Mouse (Mus musculus) heart, adult 11 months (tissue): ENCODE results near the gene Gsk3b.

ENCODE experiments used
- DNase-seq: peaks from one replicate; pipeline ENCODE4 v3.0.0; 2022

Gene Gsk3b

DNA sequence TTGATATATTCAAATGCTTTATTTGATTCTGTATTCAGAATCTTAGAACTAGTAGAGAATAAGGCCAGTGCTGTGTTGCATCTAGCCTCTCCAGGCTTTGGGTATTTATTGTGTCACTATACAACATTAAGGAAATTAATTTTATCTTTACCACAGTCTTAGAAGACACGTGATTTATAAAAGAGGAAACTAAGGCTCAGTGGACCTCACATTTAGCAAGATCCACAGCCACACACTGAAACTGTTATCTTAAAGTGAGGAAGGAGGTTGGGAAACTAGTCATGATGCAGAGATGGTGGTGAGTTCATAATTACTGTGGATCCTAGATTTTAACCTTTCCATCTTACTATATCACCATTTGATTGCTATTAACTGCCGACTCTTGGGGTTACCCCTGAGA lies 16.7 kb downstream of the Gsk3b start:
- no peak for DNase-seq

DNA sequence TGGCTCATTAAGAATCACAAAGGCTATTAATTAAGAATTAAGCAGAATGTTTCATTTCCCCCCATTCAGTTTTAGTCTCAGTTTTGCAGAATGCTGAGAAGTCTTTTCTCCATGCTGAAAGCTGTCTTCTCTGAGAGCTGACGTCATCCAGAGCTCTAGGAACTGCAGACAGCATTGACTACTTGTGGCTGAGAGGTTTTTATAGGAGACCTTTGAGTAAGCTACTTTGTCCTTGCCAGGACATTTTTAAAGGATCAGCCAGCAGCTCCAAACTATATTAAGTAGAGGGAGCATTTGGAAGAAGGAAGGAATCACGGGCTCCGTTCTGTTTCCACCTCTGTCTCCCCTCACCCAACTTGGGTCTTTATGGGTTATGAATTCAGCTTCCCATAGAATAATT lies 17.7 kb downstream of the Gsk3b start:
- DNase-seq: peak; percentile 59

DNA sequence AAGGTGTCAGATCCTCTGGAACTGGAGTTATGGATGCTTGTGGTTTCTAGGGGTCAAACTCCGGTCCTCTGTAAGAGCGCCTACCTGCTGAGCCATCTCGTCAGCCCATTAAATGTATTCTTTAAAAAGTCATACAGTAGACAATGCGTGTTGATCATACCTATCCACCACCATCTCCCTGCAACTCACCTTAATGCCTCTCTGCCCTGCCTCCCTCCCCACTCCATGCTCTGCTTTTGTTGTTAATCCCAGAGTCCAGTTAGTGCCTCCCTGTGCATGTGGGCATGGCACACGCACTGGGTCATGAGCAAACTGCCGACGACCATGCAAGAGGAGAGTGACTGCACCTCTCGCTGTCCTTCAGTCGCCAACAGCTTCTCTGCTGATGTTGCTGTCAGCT lies 21.2 kb downstream of the Gsk3b start:
- DNase-seq: peak; percentile 84

DNA sequence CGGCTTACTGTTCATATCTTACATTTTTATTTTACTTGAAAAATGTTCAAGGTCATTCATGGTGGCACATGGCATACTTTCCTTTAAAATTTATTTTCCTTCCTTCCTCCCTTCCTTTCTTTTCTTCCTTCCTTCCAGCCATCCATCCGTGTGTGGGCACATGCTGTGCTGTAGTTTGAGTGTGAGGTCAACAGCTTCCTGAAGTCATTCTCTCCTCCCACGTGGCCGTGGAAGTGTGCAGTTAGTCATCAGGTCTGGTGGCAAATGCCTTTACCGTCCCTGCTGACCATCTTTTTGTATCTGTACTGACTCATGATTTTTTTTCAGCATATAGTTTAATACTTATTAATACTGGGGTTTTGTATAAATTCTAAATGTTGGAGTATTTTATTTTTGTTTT lies 21.8 kb downstream of the Gsk3b start:
- DNase-seq: peak; percentile 68

DNA sequence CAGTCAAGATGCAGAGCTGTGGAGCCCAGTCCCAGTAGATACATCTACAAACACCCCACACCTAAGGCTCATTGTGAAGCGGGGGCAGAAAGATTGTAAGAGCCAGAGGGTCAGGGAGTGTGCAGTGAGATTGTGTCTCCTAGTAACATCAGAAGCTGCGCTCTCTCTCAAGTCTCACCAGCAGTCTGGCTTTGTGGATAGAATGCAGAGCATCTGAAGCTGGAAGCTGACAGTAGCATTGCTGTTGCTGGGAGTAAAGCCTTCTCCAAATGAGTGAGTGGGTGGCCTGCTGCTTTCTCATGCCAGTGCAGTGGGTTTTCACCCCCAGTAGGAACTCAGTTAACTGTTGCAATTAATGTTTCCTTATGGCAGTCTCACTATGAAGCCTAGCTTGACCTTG lies 25.3 kb downstream of the Gsk3b start:
- DNase-seq: peak; percentile 77

DNA sequence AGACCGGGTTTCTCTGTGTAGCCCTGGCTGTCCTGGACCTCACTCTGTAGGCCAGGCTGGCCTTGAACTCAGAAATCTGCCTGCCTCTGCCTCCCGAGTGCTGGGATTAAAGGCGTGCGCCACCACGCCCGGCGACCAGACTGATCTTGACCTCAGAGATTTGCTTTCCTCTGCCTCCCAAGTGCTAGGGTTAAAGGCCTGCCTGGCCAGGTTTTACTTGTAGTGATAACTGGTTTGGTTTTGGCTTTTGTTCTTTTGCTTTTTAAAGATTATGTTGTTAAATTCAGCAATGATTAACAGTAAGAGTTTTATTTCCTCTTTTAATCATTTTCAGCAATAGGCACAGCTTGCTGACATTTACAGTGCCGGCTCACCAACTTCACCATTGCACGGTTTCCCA lies 29.1 kb downstream of the Gsk3b start:
- peak; percentile 55 for DNase-seq

DNA sequence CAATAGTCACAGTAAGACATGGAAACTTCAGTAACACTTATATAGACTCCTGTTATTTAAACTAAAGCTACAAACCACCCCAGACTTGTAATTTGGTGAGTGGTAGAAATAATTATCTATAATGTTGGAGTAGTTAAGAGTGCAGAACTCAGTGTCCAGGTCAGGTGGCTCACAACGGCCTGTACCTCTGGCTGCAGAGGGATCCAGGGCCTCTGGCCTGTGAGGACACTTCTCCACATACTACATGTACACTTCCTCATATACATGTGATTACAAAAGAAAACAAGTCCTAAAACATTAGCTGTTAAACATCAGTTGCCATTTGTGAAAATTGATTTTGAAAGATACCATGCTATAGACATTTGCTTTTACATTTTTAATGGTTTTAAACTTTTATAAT lies 29.9 kb downstream of the Gsk3b start:
- peak; percentile 69 for DNase-seq

DNA sequence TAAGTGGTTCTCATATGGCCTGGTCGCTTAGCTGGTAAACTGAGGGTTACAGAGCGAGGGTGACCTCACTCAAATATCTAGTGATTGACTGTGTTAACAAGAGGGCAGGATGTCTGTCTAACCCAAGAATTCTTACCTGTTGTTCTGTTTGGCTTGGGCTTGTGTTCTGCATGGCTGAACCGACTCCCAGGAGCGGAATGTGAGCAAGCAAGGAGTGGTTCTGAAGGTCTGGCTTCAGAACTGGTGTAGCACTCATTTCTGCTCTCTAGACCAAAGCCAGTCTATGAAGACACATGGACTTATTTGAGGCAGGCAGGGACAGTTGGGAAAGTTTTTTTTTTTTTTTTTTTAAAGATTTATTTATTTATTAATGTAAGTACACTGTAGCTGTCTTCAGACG lies 30.5 kb downstream of the Gsk3b start:
- peak; percentile 64 for DNase-seq

DNA sequence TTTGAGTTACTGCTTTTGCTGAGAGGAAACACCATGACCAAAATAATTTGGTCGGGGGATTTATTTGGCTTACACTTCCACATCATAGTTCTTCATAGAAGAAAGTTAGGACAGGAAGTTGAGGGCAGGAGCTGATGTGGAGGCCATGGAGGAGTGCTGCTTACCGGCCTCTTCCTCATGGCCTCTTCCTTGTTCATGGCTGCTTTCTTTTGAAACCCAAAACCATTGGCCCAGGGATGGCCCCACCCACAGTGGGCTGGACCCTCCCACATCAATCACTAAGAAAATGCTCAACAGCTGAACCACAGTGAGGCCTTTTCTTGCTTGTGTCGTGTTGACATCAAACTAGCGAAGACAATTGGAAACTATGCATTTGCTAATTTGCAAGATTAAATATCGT lies 40.4 kb downstream of the Gsk3b start:
- no peak for DNase-seq

DNA sequence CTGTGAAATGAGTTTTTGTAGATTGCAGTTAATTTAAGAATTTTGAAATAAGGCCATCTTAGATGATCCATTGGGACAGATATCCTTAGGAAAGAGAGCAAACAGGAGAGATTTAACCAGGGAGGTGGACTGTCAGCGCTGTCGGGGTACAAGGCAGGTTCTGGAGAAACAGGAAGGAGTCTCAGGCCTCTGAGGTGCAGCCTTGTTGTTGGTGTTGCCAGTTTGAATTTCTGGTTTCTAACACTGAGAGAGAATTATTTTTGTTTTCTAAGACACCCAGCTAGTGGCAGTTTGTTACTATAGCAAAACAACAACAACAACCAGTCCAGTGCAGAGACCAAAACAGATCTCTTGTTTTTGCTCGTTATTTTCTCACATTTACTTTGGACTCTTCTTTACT lies 42.2 kb downstream of the Gsk3b start:
- peak; percentile 11 for DNase-seq

DNA sequence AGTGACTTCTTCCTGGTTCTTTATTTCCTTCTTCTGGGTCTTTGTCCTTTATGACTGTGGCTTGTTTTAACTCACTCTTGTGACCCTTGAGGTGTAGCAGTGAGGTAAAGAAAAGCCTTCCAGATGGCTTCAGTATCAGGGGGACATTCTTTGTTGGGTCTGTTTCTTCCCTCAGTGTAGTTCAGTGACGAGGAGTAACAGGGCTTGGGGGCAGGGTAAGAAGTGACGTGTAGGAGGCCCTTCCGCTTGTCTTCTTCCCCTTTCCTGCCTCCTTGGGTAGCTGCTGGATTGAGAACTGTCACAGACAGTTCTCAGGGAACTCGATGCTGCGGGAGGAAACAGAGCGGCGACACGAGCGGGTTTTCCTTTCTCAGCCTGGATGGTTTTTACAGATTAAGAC lies 43.0 kb downstream of the Gsk3b start:
- DNase-seq: peak; percentile 97

DNA sequence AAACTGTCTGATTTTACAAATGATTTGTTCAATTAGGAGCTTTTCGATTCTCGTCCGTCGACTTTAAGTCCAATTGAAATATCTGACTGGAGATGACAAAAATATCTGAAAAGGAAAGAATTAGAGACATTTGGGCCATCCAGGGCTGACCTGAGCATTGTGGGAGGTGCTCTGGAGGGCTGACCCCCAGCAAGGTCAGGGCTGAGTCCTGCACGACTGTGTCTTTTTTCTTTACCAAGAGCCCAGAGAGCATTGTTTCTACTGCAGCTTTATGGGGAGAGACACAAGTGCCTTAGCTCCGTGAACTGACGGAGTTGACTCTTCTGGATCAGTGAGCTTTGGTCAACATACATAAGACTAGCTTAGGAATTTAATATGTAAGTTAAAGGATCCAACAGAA lies 43.4 kb downstream of the Gsk3b start:
- no peak for DNase-seq

DNA sequence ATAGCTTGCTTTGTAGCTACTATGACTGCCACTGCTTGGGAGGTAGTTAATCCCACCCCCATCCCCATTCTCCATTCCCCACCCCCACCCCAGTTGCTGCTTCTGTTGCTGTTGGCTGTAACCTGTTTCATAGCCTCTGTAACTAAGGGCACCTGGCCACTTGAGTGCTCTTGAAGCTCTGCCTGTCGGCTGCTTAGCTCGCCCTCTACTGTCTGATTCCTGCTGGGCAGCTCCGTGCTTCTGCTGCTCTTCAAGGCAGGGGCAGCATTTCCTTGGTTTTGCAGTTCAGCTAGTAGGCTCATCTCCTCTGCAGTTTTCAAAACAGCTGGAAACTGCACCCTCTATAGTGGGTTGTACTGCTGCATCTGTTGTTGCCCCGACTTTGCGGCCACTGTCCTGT lies 48.5 kb downstream of the Gsk3b start:
- no peak for DNase-seq

DNA sequence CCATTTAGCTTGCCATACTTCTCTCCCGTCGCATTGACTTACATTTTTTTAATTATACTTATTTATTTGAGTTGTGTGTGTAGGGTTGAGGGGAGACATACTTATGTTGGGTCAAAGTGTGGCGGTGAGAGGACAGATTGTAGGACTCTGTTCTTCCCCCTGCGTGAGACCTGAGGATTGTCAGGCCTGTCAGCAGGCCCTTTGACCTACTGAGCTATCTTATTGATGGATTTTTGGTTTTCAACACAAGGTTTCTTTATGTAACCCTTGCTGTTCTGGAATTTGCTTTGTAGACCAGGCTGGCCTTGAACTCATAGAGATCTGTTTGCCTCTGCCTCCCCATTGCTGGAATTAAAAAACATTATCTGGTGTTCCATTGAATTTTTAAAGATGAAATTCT lies 56.1 kb downstream of the Gsk3b start:
- no peak for DNase-seq

DNA sequence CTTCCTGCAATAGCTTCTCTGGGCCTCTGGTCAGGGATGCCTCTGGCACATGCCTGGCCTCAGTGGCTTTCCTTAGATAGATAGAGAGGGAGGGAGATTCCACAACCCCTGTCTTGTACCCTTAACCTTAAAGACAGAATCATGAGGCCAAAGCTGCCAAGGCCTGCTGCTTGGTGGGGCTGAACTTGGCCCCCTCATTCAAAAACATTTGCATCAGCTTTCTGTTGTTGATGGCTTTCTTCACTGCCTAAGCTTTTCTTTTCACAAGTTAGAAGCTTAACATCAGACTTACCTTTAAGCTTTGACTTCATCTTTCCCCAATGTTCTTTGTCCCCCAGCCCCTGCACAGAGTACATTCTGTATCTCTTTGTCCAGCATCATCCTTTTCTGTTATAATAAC lies 61.8 kb downstream of the Gsk3b start:
- peak; percentile 35 for DNase-seq

DNA sequence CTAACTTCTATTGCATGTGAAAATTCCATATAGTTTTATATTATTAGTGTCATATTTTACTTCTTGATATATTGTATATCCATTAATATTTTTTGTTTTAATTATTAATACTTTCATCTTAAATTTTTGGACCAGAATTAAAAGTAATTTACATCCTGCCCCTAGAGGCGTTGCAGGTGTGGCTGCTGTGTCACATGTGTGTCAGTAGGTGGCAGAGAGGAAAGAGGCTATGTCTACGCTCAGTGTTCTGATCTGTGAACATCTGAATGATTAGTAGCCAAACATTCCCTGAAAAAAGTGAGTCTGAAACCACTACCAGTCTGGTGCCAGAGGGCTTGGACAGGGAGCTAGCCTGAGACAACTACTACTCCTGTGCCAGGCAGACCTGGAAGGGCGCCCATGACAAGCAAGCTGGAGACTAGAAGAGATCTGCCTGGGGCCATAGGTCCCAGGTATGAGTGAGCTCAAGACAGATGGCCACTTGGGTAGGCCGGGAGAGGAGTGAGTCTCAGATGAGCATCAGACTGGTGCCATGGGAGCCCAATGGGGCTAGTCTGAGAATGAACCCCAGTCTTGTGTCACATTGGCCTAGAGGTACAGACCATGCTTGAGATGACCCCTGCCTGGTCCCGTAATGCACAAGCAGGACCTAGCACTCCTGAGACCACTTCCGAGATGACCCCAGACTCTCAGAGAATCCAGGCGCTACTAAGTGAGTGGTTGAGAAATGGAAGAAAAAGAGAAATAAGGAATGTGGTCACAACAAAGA lies 69.2 kb downstream of the Gsk3b start:
- DNase-seq: no peak

DNA sequence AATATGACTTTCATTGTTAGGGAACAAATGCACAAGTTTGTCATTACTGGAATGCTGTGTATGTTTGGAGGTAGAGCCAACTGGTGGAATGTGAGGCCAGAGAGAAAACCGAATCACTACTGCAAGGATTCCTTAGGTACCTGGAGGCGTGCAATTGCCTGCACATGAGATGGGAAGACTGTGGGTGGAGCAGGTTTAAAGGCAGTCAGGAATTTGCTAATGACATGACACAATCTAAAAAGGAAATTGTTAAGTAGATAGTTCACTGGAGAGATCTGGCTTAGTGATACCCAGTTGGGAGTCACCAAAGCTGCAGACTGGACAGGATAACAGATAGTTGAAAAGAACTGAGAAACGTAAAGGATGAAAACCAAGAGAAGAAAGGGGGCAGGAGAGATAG lies 73.2 kb downstream of the Gsk3b start:
- DNase-seq: no peak

DNA sequence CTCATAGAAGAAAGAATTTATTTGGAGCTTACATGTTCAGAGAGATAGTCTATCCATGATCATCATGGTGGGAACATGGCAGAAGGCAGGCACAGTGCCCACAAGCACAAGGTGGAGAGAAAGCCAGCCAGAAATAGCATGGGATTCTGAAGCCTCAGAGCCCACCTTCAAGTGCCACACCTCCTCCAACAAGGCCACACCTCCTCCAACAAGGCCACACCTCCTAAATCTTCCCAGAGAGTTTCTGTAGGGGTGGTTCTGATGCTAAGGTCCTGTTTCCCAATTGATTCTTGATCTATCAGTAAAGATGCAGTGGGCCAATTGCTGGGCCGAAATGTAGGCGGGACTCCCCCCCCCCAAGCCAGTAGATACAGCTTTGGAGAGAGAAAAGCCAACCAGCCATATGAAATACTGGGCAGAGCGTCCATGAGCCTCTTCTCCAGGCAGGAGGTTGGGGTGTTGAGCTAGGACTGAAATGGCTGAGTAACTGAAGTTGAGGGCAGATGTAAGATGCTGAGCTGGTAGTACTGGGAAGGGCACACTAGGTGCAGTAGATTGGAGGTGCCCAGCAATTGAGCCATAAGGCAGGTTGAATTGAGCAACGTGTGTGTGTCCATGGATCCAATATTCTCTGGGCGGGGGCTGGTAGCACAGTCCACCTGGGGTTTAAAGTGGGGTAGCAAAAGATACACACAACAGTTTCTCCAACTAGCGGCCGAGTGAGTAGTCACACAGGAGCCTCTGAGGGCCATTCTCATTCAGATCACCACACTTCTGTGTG lies 76.2 kb downstream of the Gsk3b start:
- DNase-seq: no peak

DNA sequence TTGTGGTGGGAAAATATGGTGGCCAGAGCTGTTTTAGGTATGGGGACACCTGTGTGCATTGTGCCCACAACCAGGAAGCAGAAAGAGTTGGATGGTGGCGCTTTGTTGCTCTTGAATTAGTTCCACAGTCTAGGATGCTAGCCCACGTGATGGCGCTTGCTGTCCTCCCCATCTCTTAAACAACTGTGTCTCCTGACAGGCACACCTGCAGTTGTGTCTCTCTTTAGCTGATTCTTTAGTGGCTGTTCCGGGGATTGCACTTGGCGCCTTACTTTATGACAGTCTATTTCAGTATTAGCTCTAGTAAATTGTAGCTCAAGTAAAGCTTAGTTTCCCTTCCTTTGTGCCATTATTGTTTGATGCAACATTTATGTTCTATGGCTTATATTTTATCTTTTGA lies 80.2 kb downstream of the Gsk3b start:
- no peak for DNase-seq

DNA sequence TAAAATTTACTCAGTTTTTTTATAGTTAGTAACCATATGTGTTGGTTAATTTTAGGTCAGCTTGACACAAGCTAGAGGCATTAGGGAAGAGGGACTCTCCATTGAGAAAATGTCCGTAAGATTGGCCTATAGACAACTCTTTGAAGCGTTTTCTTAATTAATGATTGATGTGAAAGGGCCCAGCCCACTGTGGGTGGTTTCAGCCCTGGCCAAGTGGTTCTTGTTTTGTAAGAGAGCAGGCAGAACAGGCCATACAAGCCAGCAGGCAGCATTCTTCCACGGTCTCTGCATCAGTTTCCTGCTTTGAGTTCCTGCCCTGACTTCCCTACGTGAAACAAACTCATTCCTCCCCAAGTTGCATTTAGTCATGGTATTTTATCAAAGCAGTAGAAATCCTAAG lies 90.3 kb downstream of the Gsk3b start:
- DNase-seq: peak; percentile 21

DNA sequence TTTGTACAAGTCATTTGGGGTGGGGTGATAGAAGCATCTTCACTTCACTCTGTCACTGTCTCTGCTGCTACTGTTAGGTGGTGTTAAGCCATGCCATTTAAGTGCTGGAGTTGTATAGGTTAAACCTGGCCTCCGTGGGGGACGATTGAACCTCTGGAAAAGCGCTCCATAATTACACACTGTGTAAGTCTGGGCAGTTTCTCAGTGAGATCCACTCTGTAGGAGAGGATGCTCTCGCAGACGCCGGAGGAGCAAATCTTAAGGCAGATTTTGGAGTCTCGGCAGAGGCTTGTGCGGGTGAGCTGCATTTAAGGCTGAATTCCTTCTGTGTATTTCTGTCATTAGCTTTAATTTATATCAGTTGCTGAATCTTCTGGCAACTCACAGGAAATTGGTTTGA lies 92.6 kb downstream of the Gsk3b start:
- DNase-seq: peak; percentile 66

DNA sequence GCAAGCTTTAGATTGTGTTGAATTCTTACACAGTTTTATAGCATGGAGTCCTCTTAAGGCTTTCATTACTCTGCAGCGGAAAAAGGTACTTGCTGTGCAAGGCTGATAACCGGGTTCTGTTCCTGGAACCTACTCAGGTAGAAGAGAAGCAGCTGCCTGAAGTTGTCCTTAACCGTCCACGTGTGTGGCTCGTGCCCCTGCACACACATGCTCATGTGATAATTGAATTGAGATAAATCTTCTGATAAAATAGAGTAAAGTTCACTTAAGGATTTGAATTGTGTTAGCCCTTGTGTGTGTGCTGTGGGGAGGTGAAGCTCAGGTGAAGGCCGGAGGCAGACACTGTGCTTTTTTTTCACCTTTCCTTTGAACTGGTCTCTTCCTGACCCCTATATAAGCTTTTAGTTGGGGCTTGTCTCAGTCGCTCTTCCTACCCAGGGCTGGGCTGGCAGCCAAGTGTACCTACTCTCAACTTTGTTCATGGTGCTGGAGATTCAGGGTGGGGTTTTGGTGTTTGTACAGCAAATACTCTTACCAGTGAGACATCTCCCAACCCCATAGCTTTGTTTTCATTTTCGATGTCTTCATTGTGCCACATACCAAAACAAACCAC lies 96.0 kb downstream of the Gsk3b start:
- peak; percentile 86 for DNase-seq

DNA sequence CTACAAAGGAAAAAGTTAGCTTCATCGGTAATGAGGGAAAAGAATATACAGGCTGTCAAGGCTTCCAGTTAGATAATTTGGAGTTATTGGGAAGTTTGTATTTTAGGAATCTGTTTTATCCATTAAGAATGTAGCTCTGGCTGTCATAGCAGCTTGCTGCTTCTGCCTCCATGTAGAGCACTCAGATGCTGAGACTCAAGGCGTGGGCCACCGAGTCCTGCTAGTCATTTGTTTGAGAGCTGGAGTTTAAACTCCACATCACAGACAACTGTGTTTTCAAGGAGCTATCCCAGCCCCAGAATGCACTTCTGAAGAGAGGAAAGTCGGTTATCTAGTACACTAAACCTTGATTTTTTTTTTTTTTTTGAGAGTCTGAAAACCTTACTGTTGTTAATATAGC lies 101.2 kb downstream of the Gsk3b start:
- no peak for DNase-seq

DNA sequence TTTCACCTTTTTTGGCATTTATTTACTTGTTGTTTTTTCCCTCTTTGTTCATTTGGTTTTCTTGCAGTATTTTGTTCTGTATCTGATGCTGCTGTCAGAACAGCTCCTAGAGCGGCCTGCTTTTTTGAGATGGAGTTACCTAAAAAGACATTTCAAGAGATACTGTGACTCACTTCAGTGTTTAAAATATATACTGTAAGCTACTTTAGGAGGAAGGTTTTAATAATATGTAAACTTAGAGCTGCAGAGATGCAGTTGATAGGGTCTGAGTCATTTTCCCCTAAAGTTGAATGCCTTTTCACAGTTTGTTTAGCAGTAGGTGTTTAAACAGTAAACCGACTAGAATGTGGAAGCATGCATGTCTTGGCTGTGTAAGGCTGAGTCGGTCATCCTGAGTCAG lies 101.7 kb downstream of the Gsk3b start:
- no peak for DNase-seq
